Mouse (Mus musculus) left cerebral cortex, postnatal 10 days (tissue): Measurements from ENCODE around the gene Efcab5. TPM values are rescaled to one million over a fixed set of nuclear protein-coding genes. Genes with fewer than 3 reads are reported as not detected.

ENCODE experiments used
- DNase-seq, 2 experiments: peaks; one replicate each; pipeline ENCODE4 v3.0.0; 2021 to 2022; ENCODE audit warnings: low spot score in 2 of 2, mixed read lengths in 1 of 2; ENCODE audit errors: extremely low spot score in 1 of 2
- intact Hi-C: fragments of 180-260 bp; cut with DNase I; formaldehyde crosslinking; loops from one replicate; pipeline ENCODE4 v1.15.1; 2025
- total RNA-seq, 2 experiments: library from RNA; stranded (reverse); gene quantifications; 2 replicates each; pipeline ENCODE4 v1.2.3; 2021

Efcab5 gene
- total RNA-seq = 1 to 10 TPM; 2.1 to 2.2 TPM

DNA sequence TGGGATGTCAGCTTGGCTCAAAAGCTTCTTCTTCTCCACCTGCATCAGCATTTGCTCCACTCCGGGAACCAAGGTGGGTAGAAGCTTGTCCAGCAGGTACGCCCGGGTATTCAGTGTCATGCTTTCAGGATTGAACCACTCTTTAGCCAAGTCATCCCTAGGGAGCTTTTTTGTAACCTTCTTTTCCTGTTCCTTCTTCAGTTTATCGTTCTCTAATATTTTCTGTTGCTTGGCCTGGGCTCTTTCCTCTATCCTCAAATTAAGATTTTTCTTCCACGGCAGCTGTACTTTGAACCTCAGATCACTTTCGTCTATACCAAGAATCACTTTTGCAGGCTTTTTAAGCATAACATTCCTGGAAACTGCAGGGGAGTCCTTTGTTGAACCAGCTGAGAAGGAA is at the start of gene Efcab5:
Gene Efcab5, minus strand, starts transcription at position 101 of the 400 bp plus-strand sequence.
- intact Hi-C loops = no loop called here
- DNase-seq = no peak

- intact Hi-C loops = no loop called here
Observed at GRCm38 (mm10) chr11:77235267-77235666, 46.5 kb upstream of the Efcab5 start.

DNA sequence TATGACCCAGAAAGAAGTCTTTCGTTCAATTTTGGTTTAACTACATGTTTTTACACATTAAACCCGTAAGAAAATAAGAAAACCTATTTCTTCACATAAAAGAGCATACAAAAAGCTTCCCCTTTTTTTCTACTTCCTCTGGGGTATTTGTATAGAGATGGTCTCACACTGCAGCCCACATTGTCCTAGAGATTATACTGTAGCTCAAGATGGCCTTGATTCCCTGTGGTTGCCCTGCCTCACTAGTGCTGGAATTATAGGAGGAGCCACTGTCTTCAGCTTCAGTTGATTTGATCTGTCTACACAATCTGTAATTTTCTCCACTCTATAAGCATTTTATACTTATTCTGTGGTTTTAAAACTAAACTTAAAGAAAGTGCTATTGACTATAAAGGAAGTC is 42.7 kb upstream of the Efcab5 start:
- DNase-seq = no peak
- intact Hi-C loops = no loop called here

More at GRCm38 (mm10) chr11:77235267-77235666, 46.5 kb upstream of the Efcab5 start:
- no peak for DNase-seq

- DNase-seq = no peak
- intact Hi-C loops = no loop called here
Observed at GRCm38 (mm10) chr11:77230765-77231164, 42.0 kb upstream of the Efcab5 start.

GRCm38 (mm10) chr11:77216761-77217130 is 28.0 kb upstream of the Efcab5 start:
- intact Hi-C loops = loop anchor here (5.0 kb wide), 1 partner anchor 226 kb away; no protein-coding TSS in a partner anchor
- DNase-seq = peak in 1 of 2 experiments; percentile 27

DNA sequence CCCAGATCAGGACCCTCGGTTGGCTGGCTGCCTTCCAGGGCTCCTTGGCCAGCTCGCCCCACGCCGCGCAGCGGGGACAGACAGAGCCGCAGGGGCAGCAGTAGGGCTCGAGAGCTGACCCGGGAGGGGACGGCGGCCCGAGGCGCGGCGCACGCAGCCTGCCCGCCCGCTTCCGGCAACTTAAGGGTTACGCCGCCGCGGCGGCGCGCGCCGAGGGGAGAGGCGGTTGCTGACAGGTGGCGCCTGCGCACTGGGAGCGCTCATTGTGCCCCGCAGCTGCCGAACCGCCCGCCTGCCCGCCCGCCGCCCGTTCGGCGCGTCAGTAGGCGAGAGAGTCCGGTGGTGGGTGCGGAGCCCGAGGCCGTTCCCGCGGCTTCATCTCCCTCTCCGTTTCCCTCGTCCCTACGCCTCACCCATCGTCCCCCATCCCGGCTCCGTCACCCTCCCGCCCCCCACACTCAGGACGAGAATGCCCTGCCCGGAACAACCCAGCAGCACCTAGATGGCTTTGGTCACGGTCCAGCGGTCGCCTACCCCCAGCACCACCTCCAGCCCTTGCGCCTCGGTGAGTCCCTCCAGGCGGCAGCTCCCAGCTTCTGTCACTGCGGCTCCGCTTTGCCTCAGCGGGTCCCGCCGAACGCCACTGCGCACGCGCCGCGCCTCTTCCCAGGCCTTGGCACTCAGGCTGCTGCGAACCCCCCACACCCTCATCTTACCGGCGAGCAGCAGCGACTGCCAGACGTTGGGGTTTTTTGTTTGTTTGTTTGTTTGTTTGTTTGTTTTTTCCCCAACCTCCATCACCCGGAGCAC is 27.4 kb upstream of the Efcab5 start, which contains the start of gene Ssh2:
Gene Ssh2, plus strand, starts transcription at position 337 of the 810 bp plus-strand sequence.
- intact Hi-C loops = loop anchor here (2.0 to 5.0 kb wide), 2 partner anchors 93 to 226 kb away; no protein-coding TSS in a partner anchor
- peak; percentile 61 to 91 for DNase-seq

- no peak for DNase-seq
- intact Hi-C loops = loop anchor here (2.0 to 5.0 kb wide), 2 partner anchors 93 to 227 kb away; no protein-coding TSS in a partner anchor
Observed at GRCm38 (mm10) chr11:77215483-77215882, 26.7 kb upstream of the Efcab5 start.

GRCm38 (mm10) chr11:77214755-77215154 is 26.0 kb upstream of the Efcab5 start:
- DNase-seq = peak; percentile 57 to 67
- intact Hi-C loops = loop anchor here (2.0 to 5.0 kb wide), 3 partner anchors 94 to 228 kb away; no protein-coding TSS in a partner anchor

- no peak for DNase-seq
- intact Hi-C loops = loop anchor here (2.0 to 5.0 kb wide), 2 partner anchors 95 to 112 kb away; no protein-coding TSS in a partner anchor
Observed at GRCm38 (mm10) chr11:77214142-77214692, 25.4 kb upstream of the Efcab5 start.

GRCm38 (mm10) chr11:77200703-77201102 is 11.9 kb upstream of the Efcab5 start:
- no peak for DNase-seq
- intact Hi-C loops = no loop called here

- intact Hi-C loops = no loop called here
- DNase-seq = no peak
Observed at GRCm38 (mm10) chr11:77199636-77200035, 10.9 kb upstream of the Efcab5 start.

- intact Hi-C loops = no loop called here
- no peak for DNase-seq
Observed at GRCm38 (mm10) chr11:77196181-77197143, 7.7 kb upstream of the Efcab5 start.

DNA sequence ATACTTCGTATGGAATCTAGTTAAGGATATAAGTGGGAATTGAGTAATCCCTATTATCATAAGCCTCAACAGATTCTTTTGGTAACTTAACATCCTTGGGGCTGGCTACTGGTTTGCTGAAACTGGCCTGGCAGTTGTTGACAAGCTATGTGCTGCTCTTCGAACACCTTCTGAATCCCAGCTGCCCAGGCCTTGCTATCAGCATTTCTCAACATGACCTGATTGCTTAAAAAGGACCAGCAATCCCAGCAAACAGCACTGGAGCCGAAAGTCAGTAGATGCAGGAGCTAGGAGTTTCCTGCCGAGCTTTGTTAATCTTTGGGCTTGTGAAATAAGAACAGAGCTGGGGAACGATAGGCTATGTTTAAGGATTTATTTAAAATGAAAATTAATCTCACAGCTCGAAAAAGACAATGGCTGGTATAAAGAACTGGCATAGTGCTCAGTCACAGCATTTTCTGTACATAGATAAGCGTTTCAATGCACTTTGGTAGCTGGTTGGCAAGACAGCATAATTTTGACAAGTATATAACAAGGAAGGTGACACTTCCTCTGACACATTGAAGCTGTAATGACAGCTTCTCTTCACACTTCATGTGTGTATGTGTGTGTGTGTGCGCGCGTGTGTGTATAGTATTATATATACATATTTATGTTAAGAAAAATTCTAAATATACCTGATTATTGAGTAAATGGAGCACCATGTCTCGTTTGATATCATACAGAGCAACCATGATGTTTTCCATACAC is 6.8 kb upstream of the Efcab5 start:
- intact Hi-C loops = no loop called here
- DNase-seq = no peak

DNA sequence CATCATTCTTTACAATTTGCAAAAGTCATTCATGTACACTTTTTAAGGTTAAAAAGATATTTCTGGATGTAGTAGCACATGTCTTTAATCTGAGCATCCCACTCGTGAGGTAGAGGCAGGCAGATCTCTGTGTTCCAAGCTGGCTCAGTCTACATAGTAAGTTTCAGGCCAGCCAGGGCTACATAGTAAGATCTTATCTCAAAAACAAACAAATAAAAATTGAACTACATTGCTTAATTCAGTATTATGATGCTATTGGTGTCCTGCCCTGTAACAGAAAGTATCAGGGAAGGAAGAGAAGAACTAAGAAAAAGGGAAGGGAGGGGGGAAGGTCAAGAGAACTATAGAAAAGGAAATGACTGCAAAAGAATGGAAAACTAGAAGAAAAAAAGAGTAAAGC is 6.0 kb upstream of the Efcab5 start:
- no peak for DNase-seq
- intact Hi-C loops = no loop called here

GRCm38 (mm10) chr11:77193941-77194553 is 5.3 kb upstream of the Efcab5 start:
- intact Hi-C loops = no loop called here
- no peak for DNase-seq

DNA sequence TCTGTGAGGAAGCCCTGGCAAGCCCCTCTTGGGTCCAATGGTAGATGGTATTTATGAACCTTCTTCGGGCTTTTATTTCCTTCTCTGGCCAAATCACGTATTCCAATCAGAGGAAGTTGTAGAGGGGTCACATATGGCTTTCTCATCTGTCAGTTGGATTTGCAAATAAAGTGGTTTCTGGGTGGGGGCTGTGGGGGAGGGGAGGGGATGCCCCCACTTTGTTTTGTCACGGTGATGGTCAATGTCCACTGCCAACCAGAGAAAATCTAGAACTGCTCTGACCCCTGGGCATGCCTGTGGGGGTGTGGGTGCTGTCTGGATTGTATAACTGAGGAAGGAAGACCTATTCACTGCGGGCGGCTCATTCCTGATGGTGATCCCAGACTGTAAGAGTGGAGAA is 4.6 kb upstream of the Efcab5 start:
- DNase-seq = no peak
- intact Hi-C loops = no loop called here

- intact Hi-C loops = no loop called here
- no peak for DNase-seq
Observed at GRCm38 (mm10) chr11:77184926-77185325, 3.8 kb downstream of the Efcab5 start.

- intact Hi-C loops = no loop called here
- no peak for DNase-seq
Observed at GRCm38 (mm10) chr11:77182616-77183015, 6.2 kb downstream of the Efcab5 start.
